Mouse (Mus musculus): ENCODE results near the gene Grm7.

Grm7 gene

DNA sequence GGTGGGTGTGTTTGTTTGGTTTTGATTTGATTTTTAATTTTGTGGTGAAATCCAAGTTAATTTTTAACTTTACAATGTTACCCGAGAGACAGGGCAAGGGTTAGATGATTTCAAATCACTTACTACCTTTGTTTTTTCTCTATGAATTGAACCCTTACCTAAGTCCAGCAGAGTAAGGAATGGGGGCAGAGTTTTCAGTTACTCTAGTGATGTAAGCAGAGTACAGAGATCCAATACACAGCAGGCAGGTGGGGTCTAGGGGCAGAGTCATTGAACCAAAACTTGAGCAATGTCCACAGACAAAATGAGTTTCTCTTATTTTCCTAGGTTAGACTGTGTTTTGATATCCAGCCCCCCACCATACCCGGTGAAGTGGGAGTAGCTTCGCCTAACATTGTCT lies 723.2 kb downstream of the Grm7 start:
- DNase-seq (ENCODE audit: low spot score): no peak

DNA sequence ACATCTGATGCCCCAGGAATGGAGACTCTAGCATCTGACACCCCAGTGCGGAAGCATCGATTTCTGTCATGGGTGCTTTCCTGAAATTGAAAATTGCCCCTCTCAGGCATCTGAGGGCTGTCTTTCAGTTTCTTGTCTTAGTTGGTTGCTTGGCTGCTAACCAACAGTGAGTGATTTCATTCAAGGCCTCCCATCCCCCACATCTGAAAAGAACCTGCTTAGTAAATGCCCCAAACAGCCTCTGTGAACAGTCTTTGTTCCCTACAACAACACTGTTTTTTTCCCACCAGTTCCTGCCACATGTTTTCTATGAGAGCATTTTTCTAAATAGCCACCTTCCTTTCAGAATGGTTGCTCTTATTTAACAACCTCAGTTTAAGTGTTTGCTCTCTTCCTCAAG lies 723.6 kb downstream of the Grm7 start:
- no peak for DNase-seq (ENCODE audit: low spot score)

DNA sequence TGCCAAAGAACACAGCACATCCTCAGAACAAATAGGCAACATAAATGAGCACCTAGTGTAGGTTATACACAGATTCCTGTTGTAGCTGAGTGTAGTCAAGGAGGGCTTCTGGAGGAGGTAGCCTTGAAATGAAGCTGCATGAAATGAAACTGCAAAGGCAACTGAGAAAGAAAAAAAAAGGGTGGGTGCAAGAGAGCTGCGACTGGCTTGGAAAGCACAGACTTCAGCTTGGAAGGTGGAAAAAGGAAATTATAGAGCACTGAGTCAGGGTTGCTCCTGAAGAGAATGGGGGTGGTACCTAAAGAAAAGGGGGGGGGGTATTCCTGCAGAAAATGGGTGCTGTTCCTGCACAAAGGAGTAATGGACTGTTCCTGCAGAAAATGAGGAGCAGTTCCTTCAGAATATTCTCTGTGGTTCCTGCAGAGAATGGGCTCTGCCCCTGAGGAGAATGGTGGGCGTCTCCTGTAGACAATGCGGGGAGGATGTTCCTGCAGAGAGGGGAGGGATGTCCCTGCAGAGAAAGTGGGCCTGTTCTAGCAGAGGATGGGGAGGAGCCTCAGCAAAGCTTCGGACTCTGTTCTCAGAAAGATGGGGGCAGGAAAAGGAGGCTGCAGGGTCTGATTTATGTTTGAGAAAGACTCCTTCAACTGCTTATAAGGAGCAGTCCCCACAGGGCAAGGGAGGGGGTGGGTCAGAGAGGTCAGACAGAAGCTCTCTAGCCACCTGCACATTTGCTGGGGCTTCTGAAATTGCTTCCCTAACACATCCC lies 726.4 kb downstream of the Grm7 start:
- peak; percentile 57 for DNase-seq (ENCODE audit: low spot score)

DNA sequence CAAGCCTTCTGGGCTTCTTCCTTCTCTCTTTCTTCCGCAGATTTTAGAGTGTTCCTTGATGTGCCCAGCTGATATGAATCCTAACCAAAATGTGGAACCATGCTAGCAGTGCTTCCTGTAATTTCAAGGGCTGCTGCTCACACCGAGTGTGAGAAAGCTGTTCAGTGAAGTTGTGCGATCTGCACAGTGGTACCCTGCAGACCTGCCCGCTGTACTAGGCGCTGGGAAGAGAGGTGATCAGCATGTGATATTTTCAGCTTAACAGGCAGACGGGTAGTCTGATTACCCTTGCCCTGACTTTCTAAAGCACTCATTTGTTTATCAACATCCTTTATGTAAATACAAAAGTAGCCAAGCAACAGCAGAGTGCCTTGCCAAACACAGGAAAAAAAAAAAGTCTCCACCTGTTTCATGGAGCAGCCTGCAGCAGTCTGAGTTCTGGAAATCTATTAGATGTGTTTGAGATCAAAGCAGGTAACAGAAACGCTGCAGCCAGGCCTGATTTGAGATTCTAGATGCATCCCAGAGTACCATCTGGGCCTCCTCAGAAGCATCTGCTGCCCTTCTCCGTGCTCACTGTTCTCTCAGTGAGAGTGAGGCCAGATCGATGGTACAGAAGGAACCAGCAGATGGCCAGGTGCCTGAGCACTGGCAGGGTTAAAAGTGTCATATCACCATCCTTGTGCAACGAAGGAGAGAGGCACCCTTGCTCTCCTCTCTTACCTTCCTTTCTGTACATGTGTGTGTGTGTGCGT lies 727.4 kb downstream of the Grm7 start:
- DNase-seq (ENCODE audit: low spot score): peak; percentile 7

DNA sequence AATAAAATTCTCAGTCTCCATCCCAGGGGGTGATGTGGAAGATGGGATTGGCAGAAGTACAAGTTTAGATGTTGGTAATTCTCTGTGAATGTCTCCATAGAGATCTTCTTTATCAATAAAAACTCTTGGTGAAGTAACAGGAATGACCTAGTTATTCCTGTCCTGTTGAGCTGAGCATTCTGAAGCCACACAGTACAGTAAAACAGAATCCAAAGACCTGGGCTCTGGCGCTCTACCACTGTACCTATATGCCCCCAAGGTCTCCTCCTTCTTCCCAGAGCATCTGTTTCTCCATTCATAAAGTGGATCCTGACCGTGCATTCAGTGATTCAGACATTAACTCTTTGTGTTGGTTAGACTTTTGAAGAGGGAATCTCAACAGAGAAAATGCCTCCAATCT lies 735.3 kb downstream of the Grm7 start:
- no peak for DNase-seq (ENCODE audit: low spot score)

DNA sequence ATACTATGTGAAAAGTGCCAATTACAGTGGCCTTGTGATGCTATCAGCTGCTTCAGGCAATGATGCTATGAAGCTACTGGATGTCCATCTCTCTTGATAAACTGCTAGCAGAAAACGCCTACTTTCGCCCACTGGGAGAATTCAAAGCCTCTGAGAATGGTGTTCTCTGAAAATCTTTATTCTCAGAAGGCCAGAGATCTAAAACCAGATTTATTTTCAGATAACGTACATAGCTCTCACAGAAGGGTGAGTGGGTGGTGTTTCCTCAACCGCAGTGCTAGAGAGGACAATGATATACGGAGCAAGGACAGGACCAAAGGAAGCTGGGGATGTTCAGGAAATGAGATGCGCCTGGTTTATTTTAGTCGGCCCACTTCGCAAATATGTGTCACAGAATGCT lies 763.4 kb downstream of the Grm7 start:
- DNase-seq (ENCODE audit: low spot score): no peak

DNA sequence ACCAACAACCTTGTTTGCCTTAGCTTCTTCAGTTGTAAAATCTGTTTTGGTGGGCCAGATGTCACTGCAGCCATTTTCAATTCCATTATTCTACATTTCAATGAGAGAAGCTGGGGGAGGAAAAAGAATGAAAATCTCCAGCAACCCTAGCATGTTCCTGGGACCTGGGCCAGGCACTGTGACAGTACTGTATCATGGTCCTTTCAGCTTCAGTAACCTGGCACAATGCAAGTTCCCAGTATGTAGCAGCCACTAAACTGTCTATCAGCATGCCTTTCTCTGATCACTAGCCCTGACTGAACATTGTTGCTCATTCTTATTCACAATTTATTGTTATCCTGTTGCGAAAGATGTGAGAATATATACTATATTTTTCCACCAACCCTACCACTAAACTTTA lies 779.4 kb downstream of the Grm7 start:
- DNase-seq (ENCODE audit: low spot score): no peak

DNA sequence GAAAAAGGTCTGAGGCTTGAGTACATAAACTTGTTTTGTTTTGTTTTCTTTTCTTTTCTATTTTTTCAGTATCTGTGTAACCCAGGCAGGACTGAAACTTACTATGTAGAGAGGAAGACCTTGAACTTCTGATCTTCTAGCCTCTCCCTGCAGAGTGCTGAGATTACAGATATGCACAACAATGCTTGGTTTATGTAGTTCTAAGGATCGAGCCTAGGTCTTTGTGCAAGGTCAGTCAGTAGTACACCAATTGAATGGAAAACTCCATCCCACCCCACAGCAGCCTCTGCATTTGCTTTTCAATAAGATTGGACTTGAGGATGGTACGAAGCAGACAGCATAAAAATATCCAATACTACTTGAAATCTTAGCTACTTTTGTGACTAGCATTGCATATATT lies 800.8 kb downstream of the Grm7 start:
- no peak for DNase-seq (ENCODE audit: low spot score)

DNA sequence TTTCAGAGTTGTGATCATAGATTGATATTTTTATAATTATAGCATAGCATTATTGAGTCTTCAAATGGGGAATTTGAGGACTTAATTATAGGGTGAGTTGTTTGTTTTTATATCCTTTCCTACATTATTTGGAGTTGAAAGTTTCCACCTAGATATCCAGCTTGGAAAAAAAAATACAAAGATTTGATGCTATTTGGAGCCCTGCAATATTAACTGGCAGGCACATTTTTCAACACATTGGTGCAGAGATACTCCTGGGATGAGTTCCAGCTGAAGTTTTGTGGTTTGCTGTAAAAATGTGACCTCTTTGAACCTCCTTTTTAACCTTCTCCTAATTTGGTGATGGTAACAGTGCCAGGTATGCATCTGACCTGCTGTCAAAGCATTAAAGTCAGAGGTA lies 802.5 kb downstream of the Grm7 start:
- no peak for DNase-seq (ENCODE audit: low spot score)

DNA sequence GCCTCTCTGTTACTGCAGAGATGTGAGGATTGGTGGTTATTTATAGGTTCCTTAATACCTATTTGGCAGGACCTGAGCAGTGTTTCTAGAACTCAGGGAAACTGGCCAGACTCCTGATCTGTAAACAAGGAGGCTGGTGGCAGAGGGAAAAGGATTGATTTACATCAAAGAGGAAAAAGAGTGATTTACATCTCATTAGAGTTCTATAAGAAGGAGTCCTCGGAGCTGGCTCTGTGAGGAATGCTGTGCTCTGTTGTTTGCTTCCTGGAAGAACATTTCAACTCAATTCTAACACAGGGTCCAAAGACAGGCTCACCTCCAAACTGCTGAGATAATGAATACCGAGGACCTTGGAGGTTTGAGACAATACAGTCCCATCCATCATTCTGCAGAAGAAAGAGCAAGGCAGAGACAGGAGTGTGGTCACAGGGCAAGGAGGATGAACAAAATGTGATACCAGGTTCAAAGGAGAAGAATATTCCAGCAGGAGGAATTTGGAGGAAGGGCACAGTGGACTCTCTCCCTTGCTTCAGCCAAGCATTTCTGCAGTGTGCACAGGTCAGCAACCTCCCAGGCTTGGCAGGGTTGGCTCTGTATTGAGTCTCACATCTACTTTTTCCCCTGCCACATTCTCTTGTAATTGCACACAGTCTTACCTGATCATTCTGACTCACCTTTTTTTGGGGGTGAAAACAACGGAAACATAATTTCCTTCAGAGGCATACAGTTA lies 803.8 kb downstream of the Grm7 start:
- DNase-seq (ENCODE audit: low spot score): no peak

DNA sequence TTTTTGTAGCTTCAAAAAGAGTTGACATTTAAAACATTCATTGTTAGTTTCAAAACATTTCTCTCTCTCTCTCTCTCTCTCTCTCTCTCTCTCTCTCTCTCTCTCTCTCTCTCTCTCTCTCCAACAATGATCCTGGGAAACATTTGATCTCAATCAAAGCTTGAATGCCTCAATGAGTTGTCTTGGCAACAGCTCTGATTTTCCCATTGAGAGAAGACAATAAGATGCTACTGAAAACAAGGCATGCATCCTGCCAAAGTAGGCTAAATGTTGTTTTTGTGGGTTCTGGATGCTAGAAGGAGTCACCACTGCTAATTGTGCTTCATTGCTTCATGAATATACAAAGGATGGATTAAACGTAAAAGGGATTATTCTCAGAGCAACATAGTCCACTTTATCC lies 836.5 kb downstream of the Grm7 start:
- DNase-seq (ENCODE audit: low spot score): no peak

DNA sequence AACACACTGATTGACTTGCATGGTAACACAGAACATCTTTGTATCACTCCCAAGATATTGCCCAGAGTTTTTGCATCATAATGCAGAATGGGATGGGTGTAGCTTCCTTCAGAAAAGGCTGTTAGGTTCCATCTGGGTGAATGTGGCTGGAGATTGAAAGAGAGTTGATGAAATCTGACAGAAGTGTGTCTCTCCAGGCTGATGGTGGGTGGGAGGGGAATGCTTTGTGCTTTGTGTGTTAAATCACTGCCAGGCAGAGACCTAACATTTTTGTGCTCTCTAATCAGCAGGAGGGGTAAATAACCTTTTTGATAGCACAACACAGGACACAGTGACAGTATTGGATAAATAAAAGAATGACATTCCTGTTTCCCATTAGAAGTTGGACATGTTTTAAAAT lies 840.7 kb downstream of the Grm7 start:
- no peak for DNase-seq (ENCODE audit: low spot score)

DNA sequence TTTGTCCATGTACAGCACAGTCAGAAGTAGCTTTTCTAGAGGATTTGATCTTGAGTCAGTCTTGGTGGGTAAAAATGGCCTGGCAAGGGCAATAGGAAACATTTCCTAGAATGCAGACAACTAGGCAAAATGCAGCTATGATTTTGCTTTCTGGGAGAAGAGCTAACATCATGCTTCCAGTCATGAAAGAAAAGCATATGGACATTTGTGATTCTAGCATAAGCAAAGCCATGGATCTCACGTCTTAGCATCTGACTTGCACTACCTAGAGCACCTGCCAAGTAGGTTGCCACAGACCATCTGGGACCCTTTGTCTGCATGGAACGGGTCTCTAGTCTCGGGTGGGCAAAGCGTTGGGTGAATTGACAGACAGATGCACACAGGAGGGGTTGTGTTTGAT lies 842.2 kb downstream of the Grm7 start:
- no peak for DNase-seq (ENCODE audit: low spot score)

DNA sequence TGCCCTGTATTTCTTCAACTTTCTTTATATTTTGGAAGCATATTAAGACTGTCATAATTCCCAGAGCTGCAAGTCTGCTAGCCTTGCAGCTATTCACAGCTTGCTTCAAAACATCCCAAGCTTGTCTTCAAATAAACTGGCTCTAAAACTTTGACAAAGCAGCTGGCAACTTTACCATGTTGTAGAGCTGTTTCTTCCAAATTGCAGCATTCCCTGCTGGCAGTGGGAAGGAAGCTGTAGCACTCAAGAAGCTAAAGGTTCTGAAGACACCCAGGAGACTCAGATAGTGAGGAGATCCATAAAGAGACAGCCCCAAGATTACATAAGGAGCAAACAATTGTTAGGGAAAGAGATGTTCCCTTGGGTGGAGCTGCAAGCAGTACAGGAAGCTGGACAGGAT lies 846.8 kb downstream of the Grm7 start:
- no peak for DNase-seq (ENCODE audit: low spot score)

DNA sequence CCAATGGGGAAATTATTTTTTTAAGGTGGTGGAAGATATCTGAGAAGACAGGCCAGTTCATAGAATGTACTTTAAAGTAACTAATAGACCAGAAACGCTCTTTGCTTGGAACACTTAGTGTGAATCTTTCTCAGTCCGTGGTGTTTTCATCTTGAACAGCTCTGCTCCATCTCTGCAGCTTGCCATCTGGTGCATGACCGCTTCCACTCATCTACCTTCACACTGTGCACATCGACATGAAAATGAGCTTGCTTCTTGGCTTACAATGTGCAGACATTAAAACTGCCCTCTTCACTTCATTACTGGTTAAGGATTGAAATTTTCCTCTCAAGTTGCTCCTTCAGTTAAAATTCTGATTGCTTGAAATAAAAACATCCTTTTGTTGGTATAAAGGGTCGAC lies 854.2 kb downstream of the Grm7 start:
- DNase-seq (ENCODE audit: low spot score): no peak

DNA sequence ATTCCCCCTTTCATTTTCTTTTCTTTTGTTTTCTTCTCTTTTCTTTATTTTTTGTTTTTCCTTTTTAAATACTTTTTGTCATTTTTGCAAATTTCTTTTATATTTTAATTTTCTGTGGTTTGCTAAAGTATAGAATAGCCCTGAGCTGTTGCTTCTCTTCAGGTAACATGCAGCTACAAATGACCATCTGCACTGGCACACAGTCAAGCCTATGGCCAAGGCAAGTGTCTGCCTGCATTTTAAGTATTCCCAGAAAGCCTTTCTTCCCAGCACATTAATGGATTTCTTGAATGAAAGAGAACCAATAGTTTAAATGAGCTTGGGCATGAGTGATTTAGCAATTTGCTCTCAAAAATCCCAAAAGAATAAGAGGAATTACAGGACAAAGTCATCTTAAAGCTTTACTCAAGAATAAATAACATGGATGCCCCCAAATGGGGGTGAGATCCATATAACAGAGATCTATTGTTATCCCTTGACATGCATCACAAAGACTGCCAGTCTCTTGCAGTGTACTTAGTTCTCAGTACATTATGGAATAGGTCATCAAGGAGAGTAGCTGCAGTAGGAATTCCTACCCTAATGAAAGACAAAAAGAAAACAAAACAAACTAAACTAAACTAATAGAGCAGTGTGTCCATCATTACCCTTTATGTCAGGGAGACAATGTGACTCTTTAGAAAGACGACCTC lies 865.5 kb downstream of the Grm7 start:
- DNase-seq (ENCODE audit: low spot score): no peak

DNA sequence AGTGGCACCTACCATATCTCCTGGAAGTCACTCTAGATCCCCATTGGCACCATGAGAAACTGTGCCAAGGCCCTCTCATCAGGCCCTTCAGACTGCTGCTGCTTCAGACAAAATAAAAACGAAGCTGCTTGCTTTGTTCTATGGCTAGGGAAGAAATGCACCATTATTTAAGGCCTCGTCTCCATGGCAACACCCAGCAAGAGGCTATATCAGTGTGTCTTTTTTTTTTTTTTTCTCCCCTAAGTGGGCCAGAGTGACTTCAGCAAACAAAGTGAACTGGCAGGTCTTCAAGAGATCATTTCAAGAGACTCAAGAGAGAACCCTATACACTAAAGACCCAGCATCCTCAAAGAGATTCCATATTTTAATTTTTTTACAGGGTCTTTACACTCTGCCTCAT lies 867.0 kb downstream of the Grm7 start:
- peak; percentile 26 for DNase-seq (ENCODE audit: low spot score)

DNA sequence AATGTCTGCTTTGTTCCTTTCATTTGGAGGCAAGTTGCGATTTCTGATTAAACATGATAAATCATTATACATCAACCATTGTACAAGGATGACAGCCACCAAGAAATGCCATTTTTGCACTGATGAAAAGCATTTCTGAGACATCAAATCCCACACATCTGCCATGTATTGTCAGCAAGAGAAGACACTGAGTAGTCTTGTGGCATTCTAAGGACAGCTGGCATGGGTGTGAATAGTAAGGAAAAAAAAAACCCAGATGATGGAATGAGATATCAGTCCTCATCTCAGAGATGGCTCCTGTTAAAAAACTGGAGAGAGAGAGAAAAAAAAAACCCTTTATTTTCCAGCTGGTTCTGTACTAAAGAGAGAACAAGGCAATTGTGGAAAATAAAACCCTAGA lies 875.8 kb downstream of the Grm7 start:
- no peak for DNase-seq (ENCODE audit: low spot score)

DNA sequence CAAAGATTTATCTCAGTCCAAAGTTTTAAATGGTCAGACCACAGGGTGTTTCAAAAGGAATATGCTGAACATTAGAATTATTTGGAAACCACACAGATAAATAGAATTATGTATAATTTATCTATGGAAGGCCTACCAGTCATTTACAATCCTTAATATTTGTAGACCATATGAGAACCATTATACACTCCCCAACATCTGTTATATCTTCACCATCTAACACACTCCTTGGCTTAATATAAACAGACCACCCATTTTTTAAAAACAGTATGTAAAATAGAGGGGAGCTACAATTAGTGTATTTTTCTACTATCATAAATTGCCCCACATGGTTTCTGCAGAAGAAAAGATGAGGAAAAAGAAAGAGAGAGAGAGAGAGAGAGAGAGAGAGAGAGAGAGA lies 876.7 kb downstream of the Grm7 start:
- DNase-seq (ENCODE audit: low spot score): no peak

DNA sequence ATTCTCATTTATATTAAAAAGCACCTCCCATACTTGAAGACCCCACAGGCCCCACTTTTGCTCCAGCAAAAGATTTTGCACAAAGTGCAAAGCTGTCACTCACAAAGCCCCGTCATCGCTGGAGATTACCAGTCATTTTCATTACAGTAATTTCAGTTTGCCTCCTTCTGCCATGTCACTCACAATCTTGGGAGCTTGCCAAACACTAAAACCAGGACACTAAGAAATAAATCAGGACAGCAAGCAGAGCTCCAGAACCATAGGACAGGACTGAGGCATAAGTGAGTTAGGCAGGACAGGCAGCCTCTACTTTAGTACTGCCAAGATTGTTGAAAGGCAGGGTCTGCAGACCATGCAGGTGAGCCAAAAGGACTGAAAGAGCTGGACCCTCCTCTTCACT lies 884.6 kb downstream of the Grm7 start:
- no peak for DNase-seq (ENCODE audit: low spot score)

DNA sequence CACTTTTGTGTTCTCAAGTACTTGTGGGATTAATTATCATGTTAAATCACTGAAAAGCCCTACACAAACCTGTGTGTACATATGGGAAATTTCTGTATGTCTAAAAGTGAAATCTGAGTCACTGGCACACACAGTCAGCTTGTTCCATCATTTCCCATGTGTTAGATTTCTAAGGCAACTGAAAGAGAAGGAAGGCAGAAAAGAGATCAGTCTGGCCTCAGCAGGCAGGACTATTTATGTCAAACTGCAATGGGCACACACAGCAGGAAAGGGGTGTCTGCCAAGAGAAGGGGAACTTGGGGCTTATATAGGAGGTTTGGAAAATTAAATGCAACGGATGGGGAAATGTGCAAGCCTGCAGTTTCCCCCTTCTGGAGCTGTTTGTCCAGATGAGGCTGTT lies 913.2 kb downstream of the Grm7 start:
- no peak for DNase-seq (ENCODE audit: low spot score)

DNA sequence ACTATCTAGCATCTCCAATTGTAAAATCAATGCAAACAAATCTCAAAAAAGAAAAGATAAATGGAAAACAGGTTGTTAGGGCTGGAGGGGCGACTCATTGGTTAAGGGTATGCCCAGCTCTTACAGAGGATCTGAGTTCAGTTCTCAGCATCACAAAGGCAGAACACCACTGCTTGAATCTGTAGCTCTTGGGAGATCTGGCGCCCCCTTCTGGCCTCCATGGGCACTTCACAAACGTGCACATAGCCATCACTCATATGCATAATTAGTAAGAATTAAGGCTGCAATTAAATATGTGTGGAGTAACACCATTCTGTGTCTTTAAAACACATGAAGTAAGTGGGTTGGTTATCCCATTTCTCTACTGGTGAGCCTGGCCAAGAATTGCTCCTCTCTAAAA lies 914.1 kb downstream of the Grm7 start:
- DNase-seq (ENCODE audit: low spot score): no peak

DNA sequence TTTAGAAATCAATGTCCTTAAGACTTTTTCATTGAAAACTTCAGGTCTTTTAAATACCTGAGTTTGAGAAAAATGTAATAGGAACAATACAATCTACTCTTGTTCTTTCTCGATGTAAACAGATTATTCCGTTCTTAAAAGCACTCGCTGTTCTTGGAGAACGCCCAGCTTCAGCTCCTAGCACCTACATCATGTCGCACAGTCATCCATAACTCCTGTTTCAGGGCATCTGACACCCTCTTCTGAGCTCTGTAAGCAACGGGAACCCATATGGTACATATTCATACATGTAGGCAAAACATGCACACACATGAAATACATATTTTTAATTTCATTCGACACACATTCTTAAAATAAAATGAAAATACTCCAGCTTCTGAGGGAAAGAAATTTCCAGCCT lies 916.0 kb downstream of the Grm7 start:
- DNase-seq (ENCODE audit: low spot score): no peak
